Mouse (Mus musculus): Measurements from ENCODE around the gene Tmem217. TPM values are rescaled to one million over a fixed set of nuclear protein-coding genes. Genes with fewer than 3 reads are reported as not detected.

The Tmem217 gene
- polyA plus RNA-seq, 1 experiment from 2014 or later: 0.49 TPM

Other genes starting within 250 kb of the Tmem217 start
- 0.72 and 0.98 TPM in 2 replicates for gene Pi16, start 234.7 kb downstream of the Tmem217 start, polyA plus RNA-seq (2015; fragmentation: Nextera tagmentation; extraction: Ambion mirVana)
- gene Mtch1, start 204.5 kb downstream of the Tmem217 start, polyA plus RNA-seq (2015; fragmentation: Nextera tagmentation; extraction: Ambion mirVana): 235 and 275 TPM in 2 replicates
- 10.5 and 12.3 TPM in 2 replicates for gene Fgd2, start 191.5 kb downstream of the Tmem217 start, polyA plus RNA-seq (2015; fragmentation: Nextera tagmentation; extraction: Ambion mirVana)
- gene Pim1, start 61.6 kb downstream of the Tmem217 start, polyA plus RNA-seq (2015; fragmentation: Nextera tagmentation; extraction: Ambion mirVana): 13.4 TPM in 2 replicates
- gene Gm17657, start 2.7 kb downstream of the Tmem217 start, polyA plus RNA-seq (2015; fragmentation: Nextera tagmentation; extraction: Ambion mirVana): not detected in 2 replicates
- 13.1 and 13.8 TPM in 2 replicates for gene Tbc1d22b, start 2.6 kb downstream of the Tmem217 start, polyA plus RNA-seq (2015; fragmentation: Nextera tagmentation; extraction: Ambion mirVana)
- gene Rnf8, start 62.4 kb upstream of the Tmem217 start, polyA plus RNA-seq (2015; fragmentation: Nextera tagmentation; extraction: Ambion mirVana): 62.8 and 64.4 TPM in 2 replicates
- 2.4 and 2.7 TPM in 2 replicates for gene Gm28043, start 62.5 kb upstream of the Tmem217 start, polyA plus RNA-seq (2015; fragmentation: Nextera tagmentation; extraction: Ambion mirVana)
- gene Cmtr1, start 108.2 kb upstream of the Tmem217 start, polyA plus RNA-seq (2015; fragmentation: Nextera tagmentation; extraction: Ambion mirVana): 91.1 and 94.7 TPM in 2 replicates
- 12.2 and 14.0 TPM in 2 replicates for gene Ccdc167, start 164.7 kb upstream of the Tmem217 start, polyA plus RNA-seq (2015; fragmentation: Nextera tagmentation; extraction: Ambion mirVana)

Measured in intestine, embryonic 15.5 days (tissue).